Mouse (Mus musculus) left cerebral cortex, adult 18-20 months (tissue): ENCODE data around the gene Cracr2b. TPM values are rescaled to one million over a fixed set of nuclear protein-coding genes. Genes with fewer than 3 reads are reported as not detected.

Source experiments
- DNase-seq, 2 experiments: peaks; one replicate each; pipeline ENCODE4 v3.0.0; 2021 to 2022; ENCODE audit warnings: low spot score in 2 of 2, mixed read lengths in 1 of 2
- total RNA-seq, 2 experiments: library from RNA; stranded (reverse); gene quantifications; 2 replicates each; pipeline ENCODE4 v1.2.3; 2021

Gene Cracr2b
- total RNA-seq, 2 experiments from 2014 or later = 3.7 to 4.5 TPM

DNA sequence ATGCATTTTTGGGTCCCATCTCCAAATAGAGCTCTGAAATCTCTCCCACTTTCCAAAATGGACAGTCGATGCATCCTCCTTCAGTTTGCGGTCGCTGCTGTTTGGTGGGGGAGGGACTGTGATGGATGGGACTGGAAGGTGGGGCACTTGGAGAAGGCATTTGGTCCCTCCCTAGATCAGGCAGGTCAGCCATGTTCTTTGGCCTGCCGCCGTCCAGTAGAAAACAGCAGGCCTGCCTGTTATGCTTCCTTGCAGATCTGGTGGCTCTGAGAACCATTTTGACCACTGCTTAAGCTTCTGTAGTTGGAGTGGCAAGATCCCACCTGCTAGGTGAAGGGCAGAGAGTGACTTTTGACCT is 7.2 kb downstream of the Cracr2b start:
- DNase-seq = no peak

DNA sequence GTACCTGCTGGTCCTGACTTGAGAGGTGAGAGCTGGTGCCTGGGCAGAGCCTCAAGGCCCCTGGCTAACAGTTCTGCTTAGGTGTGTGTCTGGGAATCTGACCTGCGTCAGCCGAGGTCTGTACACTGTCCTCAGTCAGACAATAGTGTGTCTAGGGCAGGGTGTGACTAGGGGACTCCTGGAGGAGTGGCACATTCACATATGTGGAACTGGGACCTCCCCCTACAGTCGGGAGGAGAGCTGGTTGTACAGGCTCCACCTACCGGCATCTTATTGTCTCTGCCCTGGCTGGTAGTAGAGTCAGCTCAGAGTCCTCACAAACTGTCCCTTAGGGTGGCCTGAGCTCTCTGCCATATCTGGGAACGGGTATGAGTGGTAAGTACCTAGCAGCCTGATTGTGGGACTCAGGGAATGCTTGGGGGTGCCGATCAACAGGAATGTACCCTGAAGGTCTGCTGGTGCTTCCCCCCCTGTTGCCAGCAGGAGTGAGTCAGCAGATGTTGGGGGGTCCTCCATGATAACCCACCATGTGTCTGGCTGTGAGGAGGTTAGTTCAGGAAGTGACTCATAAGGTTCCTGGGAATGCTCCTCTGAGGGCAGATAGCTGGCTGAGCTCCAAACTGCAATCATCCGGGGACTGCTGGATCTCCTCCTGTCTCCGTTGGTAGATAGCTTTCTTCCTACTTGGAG is 7.8 kb downstream of the Cracr2b start:
- peak in 1 of 2 experiments; percentile 50 for DNase-seq

DNA sequence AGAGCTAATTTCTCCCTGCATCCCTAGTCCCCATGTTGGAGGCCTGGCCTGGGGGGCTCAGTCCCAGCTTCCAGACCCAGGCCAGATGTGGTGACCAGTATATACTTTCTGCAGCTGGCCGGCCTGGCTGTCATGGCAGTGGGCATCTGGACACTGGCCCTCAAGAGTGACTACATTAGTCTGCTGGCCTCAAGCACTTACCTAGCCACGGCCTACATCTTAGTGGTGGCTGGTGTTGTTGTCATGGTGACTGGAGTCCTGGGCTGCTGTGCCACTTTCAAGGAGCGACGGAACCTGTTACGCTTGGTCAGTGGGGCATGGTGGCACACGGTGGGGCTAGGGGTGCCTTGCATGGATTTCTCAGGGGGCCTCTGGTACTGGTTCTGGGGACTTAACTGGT is 8.5 kb downstream of the Cracr2b start:
- DNase-seq = no peak

DNA sequence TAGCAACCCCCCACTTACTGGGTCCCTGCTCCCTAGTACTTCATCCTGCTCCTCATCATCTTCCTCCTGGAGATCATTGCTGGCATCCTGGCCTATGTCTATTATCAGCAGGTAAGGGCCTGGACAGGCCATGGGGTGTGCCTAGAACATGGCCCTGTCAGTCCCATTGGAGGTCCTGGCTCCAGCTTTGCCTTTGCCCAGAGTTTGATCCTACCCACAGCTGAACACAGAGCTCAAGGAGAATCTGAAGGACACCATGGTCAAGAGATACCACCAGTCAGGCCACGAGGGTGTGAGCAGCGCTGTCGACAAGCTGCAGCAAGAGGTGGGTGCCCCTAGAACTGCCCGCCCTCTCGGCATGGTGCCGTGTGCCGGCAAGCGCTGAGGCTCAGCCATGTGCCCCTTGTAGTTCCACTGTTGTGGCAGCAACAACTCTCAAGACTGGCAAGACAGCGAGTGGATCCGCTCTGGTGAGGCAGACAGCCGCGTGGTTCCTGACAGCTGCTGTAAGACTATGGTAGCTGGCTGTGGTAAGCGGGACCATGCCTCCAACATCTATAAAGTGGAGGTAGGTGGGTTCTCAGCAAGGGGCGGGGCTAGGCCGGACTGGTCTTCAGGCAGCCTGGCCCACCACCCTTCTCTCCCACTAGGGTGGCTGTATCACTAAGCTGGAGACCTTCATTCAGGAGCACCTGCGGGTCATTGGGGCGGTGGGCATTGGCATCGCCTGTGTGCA is 9.2 kb downstream of the Cracr2b start:
- no peak for DNase-seq

DNA sequence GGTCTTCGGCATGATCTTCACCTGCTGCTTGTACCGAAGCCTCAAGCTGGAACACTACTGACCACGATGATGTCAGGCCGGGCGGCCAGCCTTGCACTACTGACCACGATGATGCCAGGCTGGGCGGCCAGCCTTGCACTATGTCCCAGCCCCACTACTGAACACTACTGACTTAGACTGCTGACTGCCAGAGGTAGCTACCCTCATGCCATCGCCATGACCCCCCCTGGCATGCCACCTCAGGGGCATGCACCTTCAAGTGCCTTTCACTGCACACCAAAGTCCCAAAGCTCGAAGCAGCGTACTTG is 9.7 kb downstream of the Cracr2b start:
- DNase-seq = no peak

DNA sequence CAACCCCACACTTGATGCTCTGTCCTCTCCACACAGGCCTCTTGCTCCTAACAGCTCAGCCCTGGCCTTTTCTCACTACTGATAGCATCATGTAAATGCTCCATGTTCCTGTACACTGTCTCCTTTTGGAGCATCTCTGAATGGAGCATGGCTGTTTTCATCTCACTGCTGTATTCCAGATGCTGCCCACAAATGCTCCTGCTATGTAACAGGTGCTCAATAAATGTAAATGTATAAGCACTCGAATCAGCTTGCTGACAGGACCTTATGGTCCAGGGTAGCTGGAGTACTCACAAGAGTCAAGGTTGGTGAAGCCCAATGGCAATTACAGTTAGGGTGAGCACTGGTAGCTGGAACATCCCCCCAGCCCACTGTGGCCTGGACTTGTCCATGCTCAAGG is 10.3 kb downstream of the Cracr2b start:
- no peak for DNase-seq

DNA sequence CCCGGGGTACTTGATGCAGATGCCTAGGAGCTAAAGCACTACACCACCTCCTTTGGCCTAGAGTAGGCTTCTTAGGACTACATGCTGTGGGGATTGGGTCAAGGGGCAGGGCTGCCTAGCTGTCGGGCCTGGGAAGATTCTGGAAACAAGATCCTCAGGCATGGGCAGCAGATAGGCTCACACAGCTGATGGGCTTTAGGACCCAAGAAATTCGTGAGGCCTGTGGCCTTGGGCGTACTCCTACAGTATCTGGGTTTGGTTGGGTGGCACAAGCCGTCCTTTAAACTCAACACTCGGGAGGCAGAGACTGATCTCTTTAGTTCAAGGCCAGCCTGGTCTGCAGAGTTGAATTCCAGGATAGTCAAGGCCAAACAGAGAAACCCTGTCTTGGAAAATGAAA is 11.3 kb downstream of the Cracr2b start:
- no peak for DNase-seq

DNA sequence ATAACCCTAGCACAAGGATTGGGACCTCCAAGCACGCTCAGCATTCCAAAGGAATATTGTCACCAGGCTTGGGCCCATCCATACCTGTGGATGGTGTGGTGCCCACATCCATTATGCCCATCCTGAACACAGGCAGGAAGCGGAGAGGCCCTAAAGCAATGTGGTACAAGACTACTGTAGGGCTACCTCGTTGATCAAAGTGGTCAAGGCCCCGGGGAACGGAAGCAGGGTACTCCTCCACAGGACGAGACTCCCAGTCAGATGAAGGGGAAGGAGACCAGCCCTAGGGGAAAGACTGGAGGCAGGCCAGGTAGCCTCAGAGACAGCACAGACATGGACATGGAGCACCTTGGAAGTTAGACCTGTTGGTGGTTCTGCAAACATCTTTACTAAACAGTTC is 11.9 kb downstream of the Cracr2b start:
- DNase-seq = no peak

DNA sequence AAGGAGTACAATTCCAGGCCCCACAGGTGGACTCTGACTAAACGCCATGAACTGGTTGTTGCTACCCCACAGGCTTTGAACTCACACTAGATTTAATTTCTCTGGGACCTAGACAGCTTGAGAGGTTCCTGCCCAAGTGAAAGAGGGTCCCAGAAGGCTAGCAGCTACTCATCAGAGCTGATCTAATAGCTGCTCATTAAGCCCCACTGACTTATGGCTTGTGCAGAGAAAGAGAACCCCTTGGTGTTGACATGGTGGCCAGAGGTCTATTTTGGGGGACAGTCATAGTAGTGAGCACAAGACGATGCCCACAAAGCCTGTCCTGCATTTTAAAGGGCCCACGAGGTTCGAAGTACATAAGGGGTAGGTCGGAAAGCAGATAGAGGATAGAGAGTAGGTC is 13.3 kb downstream of the Cracr2b start:
- DNase-seq = no peak

DNA sequence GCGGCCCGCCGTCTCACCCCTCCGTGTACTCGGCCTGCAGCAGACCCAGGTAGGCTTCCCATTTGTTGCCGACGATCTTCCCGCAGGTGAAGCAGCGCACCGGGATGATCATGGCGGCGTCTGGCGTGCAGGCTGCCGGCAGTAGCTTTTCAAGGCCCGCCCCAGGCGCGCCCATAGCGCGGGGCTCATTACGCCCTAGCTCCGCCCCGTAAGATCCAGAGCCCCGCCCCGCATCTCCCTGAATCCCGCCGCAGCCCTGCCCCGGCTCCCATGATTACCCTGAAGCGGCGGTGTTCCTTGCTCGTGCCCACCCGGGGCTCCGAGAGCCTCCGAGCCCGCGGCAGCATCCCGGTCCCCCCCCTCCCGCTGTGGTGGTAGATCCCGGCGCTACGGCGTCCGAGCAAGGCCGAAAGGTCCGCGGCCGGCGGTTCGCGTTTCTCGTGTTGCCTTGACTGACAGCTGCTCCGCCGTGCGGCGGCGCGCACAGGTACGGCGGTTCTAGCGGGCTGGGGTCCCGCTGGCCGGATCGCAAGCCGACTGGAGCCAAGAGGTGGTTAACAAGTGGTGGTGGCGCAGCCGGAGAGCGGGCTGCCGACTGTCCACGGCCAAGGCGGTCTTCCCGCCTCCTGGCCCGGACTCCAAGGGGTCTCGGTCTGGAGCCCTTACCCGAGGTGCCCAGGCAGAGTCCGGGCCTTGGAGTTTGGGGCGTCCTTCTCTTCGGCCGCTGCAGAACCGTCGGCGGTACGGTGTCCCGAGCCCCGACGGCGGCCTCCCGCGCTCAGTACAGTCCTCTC is 14.3 kb downstream of the Cracr2b start, which contains the start of the genes Polr2l and Tspan4:
Gene Polr2l, minus strand, starts transcription at position 122 of the 794 bp plus-strand sequence.
Gene Tspan4, plus strand, starts transcription at position 230 of the 794 bp plus-strand sequence.
- DNase-seq = peak; percentile 79 to 81

DNA sequence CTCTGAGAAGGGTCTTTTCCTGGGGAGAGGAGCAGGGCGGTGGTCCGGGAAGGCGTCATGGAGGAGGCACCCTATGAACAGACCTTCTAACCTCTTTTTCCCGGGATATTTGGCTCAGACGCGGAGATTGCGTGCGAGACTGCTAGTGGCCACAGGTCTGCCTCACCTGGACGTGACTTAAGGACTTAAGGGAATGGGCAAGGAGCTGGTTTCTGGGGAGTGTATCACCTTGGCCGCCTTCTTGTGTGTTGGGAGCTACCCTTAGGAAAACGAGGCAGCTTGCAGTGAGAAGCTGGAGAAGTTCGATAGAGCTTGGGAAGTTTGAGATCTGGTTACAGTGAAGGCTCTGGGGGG is 14.9 kb downstream of the Cracr2b start:
- DNase-seq = no peak

DNA sequence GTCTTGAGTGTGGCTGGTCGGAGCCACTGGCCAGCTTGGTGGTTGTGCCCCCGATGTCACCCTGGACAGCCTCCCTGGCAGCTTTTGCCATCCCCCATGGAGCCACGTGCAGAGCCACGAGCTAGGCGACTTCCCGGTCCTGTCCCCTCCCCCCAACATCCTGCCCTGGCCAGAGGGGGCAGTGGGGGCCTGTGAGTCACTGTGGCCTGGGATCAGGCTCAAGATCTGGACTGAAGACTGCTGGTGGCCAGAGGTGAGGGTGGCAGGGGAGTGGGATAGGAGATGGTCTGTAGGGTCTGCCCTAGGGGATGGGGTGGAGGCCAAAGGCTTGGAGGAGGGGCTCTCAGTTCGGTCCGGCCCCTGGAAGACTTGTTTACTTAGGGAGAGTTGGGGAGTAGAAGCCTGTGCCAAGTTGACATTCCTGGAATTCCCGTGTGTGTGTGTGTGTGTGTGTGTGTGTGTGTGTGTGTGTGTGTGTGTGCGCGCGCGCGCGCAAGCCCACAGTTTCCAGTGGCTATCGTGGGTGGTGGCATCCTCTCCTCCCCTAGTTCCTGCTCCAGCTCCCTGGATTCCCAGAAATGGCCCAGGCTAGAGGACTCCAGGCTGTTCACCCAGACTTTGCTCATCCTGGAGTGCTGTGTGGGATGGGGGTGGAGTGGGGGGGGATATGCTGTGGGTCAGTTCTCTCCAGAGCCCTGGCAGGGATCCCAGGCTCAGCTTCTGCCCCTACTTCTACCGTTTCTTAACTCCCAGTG is 15.5 kb downstream of the Cracr2b start:
- DNase-seq = peak; percentile 35 to 54

DNA sequence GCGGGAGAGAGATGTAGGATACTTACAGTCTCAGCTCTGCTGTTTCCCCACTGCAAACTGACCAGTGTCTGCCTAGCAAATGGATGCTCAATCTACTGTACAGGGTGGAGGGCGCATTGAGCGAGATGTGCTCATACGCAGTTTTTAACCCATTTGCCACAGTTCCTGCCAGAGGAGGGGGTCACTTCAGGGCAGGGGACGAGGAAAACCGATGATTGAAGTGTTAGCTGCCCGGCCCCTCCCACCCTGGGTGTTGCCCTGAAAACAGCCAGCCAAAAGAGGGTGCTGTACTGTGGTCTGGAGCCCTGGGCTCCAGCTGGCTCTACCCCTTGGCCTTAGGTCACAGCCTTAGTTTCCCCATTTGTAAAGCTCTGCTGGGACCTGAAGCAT is 16.1 kb downstream of the Cracr2b start:
- DNase-seq = no peak

DNA sequence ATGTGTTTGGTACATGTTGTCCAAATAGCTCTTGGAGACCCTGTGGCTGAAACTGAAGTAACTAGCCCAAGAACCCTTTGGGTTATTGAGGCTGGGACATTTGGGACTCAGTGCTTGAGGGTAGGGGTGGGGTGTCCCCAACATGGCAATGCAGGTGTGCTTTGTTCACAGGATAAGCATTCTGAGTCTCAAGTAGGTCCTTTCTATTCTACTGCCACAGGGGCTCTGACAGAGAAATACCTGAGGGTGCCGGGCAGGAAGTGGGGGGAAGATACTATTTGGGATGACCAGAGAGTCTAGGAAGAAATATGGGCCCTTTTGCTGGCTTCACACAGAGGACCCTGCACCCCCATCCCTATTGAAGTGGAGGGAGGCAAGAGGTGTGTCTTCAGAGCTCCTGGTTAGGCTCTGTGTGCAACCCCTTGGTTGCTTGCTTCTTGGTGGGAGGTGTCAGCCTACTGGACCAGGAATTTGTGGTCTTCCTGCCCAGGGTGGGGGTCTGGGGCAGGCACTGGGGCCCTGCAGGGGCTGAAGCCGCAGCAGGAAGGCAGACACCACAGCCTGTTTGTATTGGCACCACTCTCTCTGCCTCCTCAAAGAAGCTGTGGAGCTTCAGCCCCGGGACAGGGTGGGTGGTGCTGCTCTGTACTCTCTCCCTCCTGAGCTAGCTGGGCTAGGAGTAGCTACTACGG is 16.8 kb downstream of the Cracr2b start:
- DNase-seq = no peak

DNA sequence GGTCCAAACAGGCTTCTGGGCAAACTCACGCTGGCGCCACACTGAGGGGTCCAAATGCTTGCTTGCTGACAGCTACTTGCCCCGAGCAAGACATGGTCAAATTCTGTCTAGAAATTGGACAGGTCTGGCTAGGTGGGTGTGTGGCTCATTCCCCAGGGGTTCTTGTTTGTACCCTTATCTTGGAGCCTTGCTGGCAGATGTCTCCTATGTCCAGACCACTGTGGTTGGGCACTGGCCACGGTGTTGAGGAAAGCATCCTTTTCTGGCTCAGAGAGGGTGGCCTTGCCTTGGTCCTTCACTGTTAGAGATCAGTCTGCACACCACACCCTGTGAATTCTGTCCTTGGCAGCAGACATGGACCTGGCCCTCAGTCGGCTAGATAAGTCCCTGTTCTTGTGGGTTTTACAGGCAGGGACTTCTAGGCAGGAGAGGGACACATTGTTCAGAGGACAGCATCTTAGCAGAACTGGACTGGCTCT is 17.4 kb downstream of the Cracr2b start:
- no peak for DNase-seq

DNA sequence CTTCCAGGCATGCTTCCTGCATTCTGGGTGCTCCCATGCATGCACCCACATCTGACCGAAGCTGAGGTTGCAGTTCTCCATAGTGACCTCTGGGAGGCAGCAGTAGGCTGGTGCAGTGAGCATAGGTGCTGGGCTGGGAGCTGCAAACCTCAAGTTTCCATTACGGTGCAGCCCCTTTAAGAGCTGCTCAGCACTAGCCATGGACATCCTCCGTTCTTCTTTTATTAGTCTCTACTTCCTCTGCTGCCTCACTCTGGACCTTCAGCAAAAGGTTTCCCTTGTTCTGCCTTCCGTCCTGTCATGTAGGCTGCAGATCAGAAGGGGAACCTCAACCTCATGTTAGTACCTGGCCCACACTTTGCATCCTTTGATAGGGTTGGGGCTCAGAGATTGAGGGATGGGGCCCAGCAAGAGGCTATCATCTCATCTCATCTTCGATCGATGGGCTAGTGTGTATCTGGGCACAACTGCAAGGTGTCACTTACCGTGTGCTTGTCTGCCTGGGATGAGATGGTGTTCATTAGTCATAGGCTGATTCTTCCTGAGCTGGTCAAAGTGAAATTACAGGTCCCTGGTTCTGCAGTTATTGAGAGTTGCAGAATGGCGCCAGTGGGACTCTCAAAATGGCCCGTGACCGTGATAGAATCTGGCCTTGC is 20.1 kb downstream of the Cracr2b start:
- DNase-seq = peak; percentile 62 to 77

DNA sequence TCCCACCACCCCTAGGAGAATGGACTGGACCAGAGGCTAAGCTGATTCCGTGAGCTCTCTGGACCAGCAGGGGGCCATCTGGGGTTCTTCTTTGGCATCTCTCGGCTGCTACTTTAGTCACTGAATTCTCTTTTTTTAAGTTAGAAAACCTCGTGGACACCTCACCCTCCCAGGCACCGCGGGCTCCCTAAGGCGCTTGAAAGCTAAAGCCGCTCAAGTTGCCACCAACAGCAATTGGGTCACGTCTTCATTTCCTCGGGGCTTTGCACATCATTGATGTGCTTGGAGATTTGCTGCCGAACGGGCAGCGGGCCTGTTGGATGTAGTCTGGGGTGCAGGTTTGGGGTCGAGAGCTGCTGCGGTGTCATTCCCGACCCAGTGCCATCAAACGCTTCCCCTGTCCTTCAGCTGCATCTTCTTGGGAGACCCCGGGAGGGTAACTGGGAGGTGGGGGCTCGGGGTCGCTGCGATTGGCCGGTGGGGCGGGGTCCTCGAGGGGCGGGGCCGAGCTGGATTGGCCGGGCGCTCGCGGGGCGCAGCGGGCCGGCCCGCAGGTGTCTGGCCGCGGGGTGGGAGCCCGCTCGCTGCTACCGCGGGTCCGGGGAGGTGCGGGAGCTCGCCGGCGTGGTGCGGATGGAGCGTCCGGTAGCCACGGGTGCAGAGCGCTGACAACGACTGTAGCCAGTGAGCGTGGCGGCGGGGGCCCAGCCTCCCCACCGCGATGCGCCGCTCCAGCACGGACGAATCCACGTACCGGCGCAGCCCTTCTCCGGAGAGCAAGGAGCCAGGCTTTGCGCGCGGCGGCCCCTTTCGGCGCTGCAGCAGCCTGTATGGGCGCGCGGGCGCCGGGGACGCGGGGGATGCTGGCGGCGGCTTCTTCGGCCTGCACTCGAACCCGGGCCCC is 20.9 kb downstream of the Cracr2b start:
- peak; percentile 50 to 60 for DNase-seq

DNA sequence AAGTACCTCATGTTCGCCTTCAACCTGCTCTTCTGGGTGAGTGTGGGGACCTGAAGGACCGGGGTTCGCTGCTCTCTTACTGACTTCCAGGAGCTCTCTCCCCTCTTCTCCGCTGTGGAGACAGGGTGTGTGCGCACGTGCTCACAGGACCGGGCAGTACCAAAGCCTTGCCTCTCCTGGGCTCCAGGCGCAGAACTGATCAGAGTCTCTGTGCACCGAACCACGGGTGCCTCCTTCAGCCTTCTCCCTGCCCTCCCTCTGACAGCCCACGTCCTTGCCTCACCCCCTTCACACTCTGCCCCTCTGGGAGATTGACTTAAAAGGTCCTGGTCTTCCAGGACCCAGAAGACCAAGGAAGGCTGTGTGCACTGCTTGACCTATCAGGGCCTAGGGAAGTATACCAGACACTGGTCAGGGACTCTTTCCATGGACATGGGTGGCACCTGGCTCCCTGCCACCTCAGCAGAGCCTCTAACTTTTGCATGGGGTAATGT is 21.7 kb downstream of the Cracr2b start:
- DNase-seq = no peak

DNA sequence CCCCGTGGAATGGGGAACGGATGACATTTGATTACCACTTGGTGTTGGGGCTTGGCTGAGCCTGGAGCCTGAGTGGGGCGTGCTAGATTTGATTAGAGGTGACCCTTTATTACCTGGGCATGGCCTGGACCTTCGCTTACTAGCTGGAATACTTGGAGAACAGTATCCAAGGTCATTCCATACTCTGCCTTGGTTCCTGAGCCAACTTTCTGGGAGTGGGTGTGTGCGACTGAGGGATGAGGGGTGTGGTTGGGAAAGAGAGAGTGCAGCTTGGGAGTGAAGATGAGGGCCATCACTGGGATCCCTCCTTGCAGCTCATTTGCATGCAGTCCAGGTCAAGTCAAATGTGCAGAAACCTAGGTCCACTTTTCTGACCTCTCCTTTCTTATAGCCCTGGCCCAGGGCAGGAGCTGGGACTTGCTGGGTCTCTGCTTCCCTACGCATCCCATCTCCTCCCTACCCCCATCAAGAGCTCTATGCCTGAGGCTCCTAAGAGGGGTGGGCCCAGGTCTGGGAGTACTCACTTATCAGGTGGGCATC is 22.3 kb downstream of the Cracr2b start:
- DNase-seq = no peak
